Mouse (Mus musculus): ENCODE results near the gene Baz1b. TPM values are rescaled to one million over a fixed set of nuclear protein-coding genes. Genes with fewer than 3 reads are reported as not detected.

The Baz1b gene
- polyA plus RNA-seq, 1 experiment from 2014 or later = 37.3 TPM

DNA sequence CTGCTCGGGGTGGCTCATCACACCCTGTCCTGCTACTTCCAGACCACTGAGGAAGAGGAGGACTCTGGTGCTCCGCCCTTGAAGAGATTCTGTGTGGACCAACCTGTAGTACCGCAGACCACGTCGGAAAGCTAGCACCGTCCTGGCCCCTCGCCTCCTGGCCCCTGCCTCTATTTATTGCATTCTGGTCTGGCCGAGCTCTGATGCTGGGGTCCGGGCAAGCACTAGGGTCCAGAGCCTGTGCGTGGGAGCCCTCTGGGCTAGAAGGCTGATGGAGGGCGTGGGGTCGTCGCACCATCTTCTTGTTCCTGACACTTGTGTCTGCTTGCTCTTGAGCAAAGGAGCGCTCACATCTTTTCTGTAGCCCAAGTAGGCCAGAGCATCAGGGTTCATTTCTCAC is 6.3 kb upstream of the Baz1b start:
- Histone ChIP-seq H3K36me3 (peaks cover 42% of the 10 kb centered on the region), H3K4me3 (replicated peaks) (no peak overlapping the region), H3K9me3 (no peaks in the 10 kb centered on the region), H3K4me1 (peaks cover 6% of the 10 kb centered on the region), H3K4me2 (no peak overlapping the region), H3K9ac (no peak overlapping the region), H3K27me3 (replicated peaks) (no peaks in the 10 kb centered on the region), H3K27ac (no peak overlapping the region)
- ATAC-seq (ENCODE audit: insufficient read depth, low FRiP score, low read depth) = no peak
- WGBS = 93% methylated on average over 14 of the region's 14 CpGs

DNA sequence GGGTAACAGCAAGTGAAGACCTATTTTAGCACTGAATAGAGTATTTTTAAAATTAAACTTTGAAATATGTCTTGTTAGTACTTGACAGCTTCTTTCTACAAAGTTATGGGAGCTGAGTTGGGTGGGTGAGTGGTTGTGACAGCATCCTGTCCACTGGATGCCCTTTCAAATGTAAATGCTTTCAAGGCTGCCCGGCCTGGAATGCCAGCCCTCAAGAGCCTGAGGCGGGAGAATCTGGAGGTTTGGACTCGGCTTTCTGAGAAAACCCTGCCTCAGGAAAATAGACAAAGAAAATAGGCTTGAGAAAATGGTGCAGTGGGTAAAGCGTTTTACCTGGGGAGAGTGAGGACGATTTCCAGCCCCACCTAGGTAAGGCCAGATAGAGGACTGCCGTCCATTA is 5.3 kb upstream of the Baz1b start:
- no peak overlapping the region for H3K9ac ChIP-seq
- H3K36me3 ChIP-seq = peaks cover 39% of the 10 kb centered on the region
- 84% methylated on average over 6 of the region's 6 CpGs for WGBS
- H3K4me2 ChIP-seq = no peak overlapping the region
- H3K27me3 ChIP-seq (replicated peaks) = no peaks in the 10 kb centered on the region
- peaks cover 6% of the 10 kb centered on the region for H3K4me1 ChIP-seq
- no peaks in the 10 kb centered on the region for H3K9me3 ChIP-seq
- no peak overlapping the region for H3K4me3 ChIP-seq (replicated peaks)
- no peak overlapping the region for H3K27ac ChIP-seq
- no peak for ATAC-seq (ENCODE audit: insufficient read depth, low FRiP score, low read depth)

DNA sequence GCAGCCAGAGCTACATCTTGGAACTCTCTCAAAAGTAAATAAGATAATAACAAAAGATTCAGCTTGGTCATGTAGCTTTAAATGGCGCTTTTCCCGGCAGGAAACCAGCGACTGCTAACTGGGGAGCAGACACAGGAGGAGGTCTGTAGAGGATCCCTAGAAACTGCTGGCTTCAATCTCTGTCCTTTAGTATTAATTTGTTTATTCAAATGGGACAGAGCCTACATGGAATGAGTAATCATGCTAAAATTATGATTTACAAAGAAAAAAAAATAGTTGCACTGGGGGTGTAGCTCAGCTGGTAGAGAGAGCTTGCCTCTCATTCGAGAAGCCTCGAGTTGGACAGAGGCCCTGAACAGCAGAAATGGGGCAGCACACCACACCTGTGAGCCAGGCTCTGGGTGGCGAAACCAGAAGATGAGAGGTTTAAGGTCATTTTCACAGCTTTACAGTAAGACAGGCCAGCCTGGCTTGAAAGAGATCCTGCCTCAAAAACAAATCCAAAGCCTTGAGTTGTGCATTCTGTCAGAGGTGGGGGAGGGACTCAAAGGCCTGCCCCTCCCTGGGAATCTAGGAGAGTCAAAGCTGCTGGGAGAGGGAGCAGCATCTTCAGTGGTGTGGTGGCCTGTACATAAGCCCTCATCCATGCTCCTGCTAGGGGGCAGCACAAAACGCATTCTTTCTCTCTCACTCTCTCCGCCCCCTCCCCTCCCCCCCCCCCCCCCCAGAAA is 3.8 kb upstream of the Baz1b start:
- peaks cover 6% of the 10 kb centered on the region for H3K4me1 ChIP-seq
- no peak overlapping the region for H3K4me2 ChIP-seq
- peaks cover 28% of the 10 kb centered on the region for H3K36me3 ChIP-seq
- no peak overlapping the region for H3K9ac ChIP-seq
- peak overlapping the region; percentile 85 for H3K27ac ChIP-seq
- H3K4me3 ChIP-seq (replicated peaks) = no peak overlapping the region
- 38% methylated on average over 8 of the region's 8 CpGs for WGBS
- no peaks in the 10 kb centered on the region for H3K27me3 ChIP-seq (replicated peaks)
- no peak for ATAC-seq (ENCODE audit: insufficient read depth, low FRiP score, low read depth)
- no peaks in the 10 kb centered on the region for H3K9me3 ChIP-seq

- Histone ChIP-seq H3K9ac (no peak overlapping the region), H3K4me1 (peaks cover 19% of the 10 kb centered on the region), H3K9me3 (no peaks in the 10 kb centered on the region), H3K4me3 (replicated peaks) (no peak overlapping the region), H3K4me2 (no peak overlapping the region), H3K27me3 (replicated peaks) (no peaks in the 10 kb centered on the region), H3K36me3 (peaks cover 15% of the 10 kb centered on the region), H3K27ac (no peak overlapping the region)
- 94% methylated on average over 3 of the region's 3 CpGs for WGBS
- ATAC-seq (ENCODE audit: insufficient read depth, low FRiP score, low read depth) = no peak
Observed at GRCm38 (mm10) chr5:135185016-135185415, 2.0 kb upstream of the Baz1b start.

DNA sequence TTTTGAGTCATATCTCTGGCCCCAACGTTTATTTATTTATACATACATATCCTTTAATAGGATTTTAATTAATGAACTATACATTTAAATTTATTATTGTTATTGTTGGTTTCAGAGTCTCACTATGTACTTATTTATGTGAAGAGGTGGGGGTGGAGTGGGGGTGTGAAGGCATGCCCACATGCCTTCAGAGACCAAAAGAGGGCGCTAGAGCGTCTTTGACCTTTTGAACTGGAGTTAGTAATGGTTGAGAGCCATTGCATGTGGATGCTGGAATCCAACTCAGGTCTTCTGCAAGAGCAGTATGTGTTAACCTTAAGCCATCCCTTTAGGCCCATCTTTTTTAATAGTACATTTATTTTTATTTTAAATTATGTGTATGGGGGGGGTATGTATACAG is 1.5 kb upstream of the Baz1b start:
- Histone ChIP-seq H3K27ac (no peak overlapping the region), H3K4me1 (peaks cover 19% of the 10 kb centered on the region), H3K4me2 (no peak overlapping the region), H3K36me3 (0 out of 2 replicates have a peak, but pooled peaks cover 10% of the 10 kb centered on the region), H3K9me3 (no peaks in the 10 kb centered on the region), H3K9ac (no peak overlapping the region), H3K4me3 (replicated peaks) (no peak overlapping the region), H3K27me3 (replicated peaks) (no peaks in the 10 kb centered on the region)
- WGBS = 33% methylated on average over 3 of the region's 3 CpGs
- ATAC-seq (ENCODE audit: insufficient read depth, low FRiP score, low read depth) = no peak

DNA sequence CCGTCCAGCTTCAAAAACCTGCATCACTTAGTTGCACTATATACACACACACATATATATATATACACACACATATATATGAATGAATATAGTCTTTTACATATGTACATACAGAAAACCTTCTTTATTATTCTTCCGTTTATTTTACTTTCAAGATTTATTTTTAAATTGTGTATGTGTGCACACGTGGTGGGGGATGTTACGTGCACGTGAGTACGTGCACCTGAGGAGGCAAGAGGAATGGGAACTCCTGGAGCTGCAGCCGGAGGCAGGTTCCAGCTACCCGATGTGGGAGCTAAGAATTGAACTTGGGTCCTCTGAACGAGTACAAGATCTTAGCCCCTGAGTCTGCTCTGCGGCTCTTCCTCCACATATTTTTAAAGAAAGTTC is 838 bp upstream of the Baz1b start:
- Histone ChIP-seq H3K9me3 (no peaks in the 10 kb centered on the region), H3K4me3 (replicated peaks) (peak overlapping the region; percentile 80), H3K4me1 (peaks cover 19% of the 10 kb centered on the region), H3K36me3 (0 out of 2 replicates have a peak, but pooled peaks cover 9% of the 10 kb centered on the region), H3K9ac (peak overlapping the region; percentile 4; the same call in 1 of the 2 replicates), H3K27me3 (replicated peaks) (no peaks in the 10 kb centered on the region), H3K27ac (peak overlapping the region; percentile 95), H3K4me2 (peak overlapping the region; percentile 60)
- no peak for ATAC-seq (ENCODE audit: insufficient read depth, low FRiP score, low read depth)
- 18% methylated on average over 10 of the region's 10 CpGs for WGBS

DNA sequence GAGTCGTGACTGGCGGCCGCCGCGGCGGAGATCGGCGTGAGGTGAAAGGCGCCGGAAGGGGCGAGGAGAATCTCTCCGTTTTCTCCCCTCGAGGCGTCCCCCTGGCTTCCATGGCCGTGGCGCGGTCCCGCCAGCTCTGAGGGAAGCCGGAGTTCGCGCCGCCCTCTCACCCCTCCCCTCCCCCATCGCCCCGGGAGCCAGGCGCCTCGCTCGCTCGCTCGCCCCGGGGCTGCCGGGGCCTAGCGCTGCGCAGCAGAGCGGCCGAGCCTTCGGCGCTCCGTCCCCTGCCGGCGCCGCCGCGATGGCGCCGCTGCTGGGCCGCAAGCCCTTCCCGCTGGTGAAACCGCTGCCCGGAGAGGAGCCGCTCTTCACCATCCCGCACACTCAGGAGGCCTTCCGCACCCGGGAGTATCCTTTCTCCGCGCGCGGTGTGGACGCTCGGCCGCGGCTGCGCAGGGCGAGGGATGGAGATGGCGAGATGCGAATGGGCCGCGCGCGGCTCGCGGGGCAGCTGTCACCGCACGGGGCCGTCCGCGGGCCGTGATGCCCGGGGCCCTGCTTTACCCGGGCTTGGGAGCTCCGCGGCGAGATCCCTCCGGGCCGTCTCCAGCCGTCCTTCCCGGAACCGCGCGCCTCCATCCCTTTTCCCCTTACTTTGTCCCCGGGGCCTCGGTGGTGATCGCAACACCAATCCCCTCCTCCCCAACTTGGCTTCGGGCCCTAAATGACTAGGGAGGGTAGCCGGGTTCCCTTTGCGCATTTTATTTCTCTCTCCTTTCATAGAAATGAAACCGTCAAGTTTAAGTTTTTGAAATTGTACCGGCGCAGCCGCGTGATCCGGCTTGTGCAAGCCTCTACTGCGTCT is 517 bp downstream of the Baz1b start:
- peak; percentile 61; the same call in 1 of the 2 replicates for ATAC-seq (ENCODE audit: insufficient read depth, low FRiP score, low read depth)
- peak overlapping the region; percentile 89 for H3K9ac ChIP-seq
- peak overlapping the region; percentile 80 for H3K4me3 ChIP-seq (replicated peaks)
- 0 out of 2 replicates have a peak, but pooled peaks cover under 1% of the 10 kb centered on the region for H3K36me3 ChIP-seq
- no peaks in the 10 kb centered on the region for H3K9me3 ChIP-seq
- peaks cover 17% of the 10 kb centered on the region for H3K4me1 ChIP-seq
- H3K27me3 ChIP-seq (replicated peaks) = no peaks in the 10 kb centered on the region
- H3K27ac ChIP-seq = peak overlapping the region; percentile 95
- under 1% methylated on average over 99 of the region's 102 CpGs for WGBS
- peak overlapping the region; percentile 66 for H3K4me2 ChIP-seq

- Histone ChIP-seq H3K9ac (peak overlapping the region; percentile 89), H3K4me1 (peaks cover 18% of the 10 kb centered on the region), H3K9me3 (no peaks in the 10 kb centered on the region), H3K4me2 (peak overlapping the region; percentile 66), H3K27ac (peak overlapping the region; percentile 95; the same call in 1 of the 2 replicates), H3K36me3 (no peaks in the 10 kb centered on the region), H3K4me3 (replicated peaks) (peak overlapping the region; percentile 80), H3K27me3 (replicated peaks) (no peaks in the 10 kb centered on the region)
- under 1% methylated on average over 8 of the region's 8 CpGs for WGBS
- no peak for ATAC-seq (ENCODE audit: insufficient read depth, low FRiP score, low read depth)
Observed at GRCm38 (mm10) chr5:135188214-135188554, 1.1 kb downstream of the Baz1b start.

GRCm38 (mm10) chr5:135189281-135190022 is 2.4 kb downstream of the Baz1b start:
- H3K4me3 ChIP-seq (replicated peaks) = peak overlapping the region; percentile 80
- H3K9me3 ChIP-seq = no peaks in the 10 kb centered on the region
- WGBS = 25% methylated on average over 2 of the region's 2 CpGs
- H3K4me1 ChIP-seq = peaks cover 18% of the 10 kb centered on the region
- no peaks in the 10 kb centered on the region for H3K27me3 ChIP-seq (replicated peaks)
- peak overlapping the region; percentile 66 for H3K4me2 ChIP-seq
- 0 out of 2 replicates have a peak overlapping the region, but pooled peaks have one; percentile 13 for H3K27ac ChIP-seq
- no peak for ATAC-seq (ENCODE audit: insufficient read depth, low FRiP score, low read depth)
- no peaks in the 10 kb centered on the region for H3K36me3 ChIP-seq
- H3K9ac ChIP-seq = peak overlapping the region; percentile 13; the same call in 1 of the 2 replicates

DNA sequence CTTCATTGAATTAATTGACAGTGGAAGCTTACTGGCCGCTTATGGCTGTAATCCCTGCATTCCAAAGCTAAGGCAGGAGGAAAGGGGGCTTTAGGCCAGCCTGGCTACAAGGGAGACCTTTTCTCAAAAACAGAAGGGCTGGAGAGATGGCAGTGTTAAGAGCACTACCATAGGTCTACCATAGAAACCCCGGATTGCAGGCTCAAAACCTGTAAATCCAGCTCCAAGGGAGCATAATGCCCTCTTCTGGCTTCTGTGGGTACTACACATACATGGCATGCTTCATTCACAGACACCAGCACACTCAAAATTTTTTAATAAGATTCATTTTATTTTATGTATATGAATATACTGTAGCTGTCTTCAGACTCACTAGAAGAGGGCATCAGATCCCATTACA is 4.6 kb downstream of the Baz1b start:
- H3K4me2 ChIP-seq = no peak overlapping the region
- H3K36me3 ChIP-seq = no peaks in the 10 kb centered on the region
- H3K9me3 ChIP-seq = no peaks in the 10 kb centered on the region
- no peak overlapping the region for H3K9ac ChIP-seq
- no peak overlapping the region for H3K27ac ChIP-seq
- 35% methylated on average over 2 of the region's 2 CpGs for WGBS
- no peak for ATAC-seq (ENCODE audit: insufficient read depth, low FRiP score, low read depth)
- H3K4me3 ChIP-seq (replicated peaks) = no peak overlapping the region
- peaks cover 18% of the 10 kb centered on the region for H3K4me1 ChIP-seq
- H3K27me3 ChIP-seq (replicated peaks) = no peaks in the 10 kb centered on the region

DNA sequence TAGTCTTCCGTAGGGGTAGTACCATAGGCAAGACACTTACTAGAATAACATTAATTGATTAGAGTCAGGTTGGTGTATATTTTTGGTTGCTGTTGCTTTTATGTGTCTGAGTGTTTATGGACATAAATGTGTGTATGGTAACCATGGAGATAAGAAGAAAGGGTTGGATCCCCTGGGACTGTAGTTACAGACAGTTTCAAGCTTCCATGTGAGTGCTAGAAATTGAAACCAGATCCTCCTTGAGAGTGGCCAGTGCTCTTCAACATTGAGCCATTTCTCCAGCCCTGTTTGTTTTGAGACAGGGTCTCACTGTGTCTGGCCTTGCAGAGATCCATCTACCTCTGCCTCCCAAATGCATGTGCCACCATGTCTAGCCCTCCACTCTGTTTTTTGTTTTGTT is 5.4 kb downstream of the Baz1b start:
- Histone ChIP-seq H3K27ac (no peak overlapping the region), H3K4me1 (peaks cover 18% of the 10 kb centered on the region), H3K9ac (no peak overlapping the region), H3K4me3 (replicated peaks) (no peak overlapping the region), H3K27me3 (replicated peaks) (no peaks in the 10 kb centered on the region), H3K9me3 (no peaks in the 10 kb centered on the region), H3K4me2 (no peak overlapping the region), H3K36me3 (no peaks in the 10 kb centered on the region)
- WGBS = 89% methylated on average over 1 of the region's 1 CpGs
- no peak for ATAC-seq (ENCODE audit: insufficient read depth, low FRiP score, low read depth)

All from stomach, embryonic 15.5 days (tissue).